Mouse (Mus musculus): ENCODE results near the gene Ankrd6.
A peak's percentile ranks its signal among the peaks of the same experiment; 100 is the strongest.
"Not testable (repeated sequence)": the region's sequence is repeated elsewhere in the genome, so short reads cannot be mapped to it uniquely, and the experiment has no call there.

The Ankrd6 gene

GRCm38 (mm10) chr4:32950356-32951034 lies at the start of gene Ankrd6:
Ankrd6 (minus strand) TSS chr4:32950841.
- DNase-seq (ENCODE audit: low spot score in 2 of 2) = peak; percentile 44 to 82

- no peak for DNase-seq (ENCODE audit: low spot score in 2 of 2)
Measured at GRCm38 (mm10) chr4:32998996-32999395, 48.4 kb upstream of the Ankrd6 start.

- DNase-seq (ENCODE audit: low spot score in 2 of 2) = no peak
Measured at GRCm38 (mm10) chr4:32997571-32997970, 46.9 kb upstream of the Ankrd6 start.

GRCm38 (mm10) chr4:32996083-32996482 lies 45.4 kb upstream of the Ankrd6 start:
- DNase-seq (ENCODE audit: low spot score in 2 of 2) = no peak

- DNase-seq (ENCODE audit: low spot score in 2 of 2) = no peak
Measured at GRCm38 (mm10) chr4:32994168-32994567, 43.5 kb upstream of the Ankrd6 start.

GRCm38 (mm10) chr4:32989346-32989745 lies 38.7 kb upstream of the Ankrd6 start:
- DNase-seq (ENCODE audit: low spot score in 2 of 2) = no peak

GRCm38 (mm10) chr4:32987006-32987405 lies 36.4 kb upstream of the Ankrd6 start:
- no peak for DNase-seq (ENCODE audit: low spot score in 2 of 2)

GRCm38 (mm10) chr4:32985684-32986083 lies 35.0 kb upstream of the Ankrd6 start:
- DNase-seq (ENCODE audit: low spot score in 2 of 2) = no peak

GRCm38 (mm10) chr4:32984801-32985675 lies 34.4 kb upstream of the Ankrd6 start:
- DNase-seq (ENCODE audit: low spot score in 2 of 2) = peak in 1 of 2 experiments; percentile 15

GRCm38 (mm10) chr4:32984242-32984641 lies 33.6 kb upstream of the Ankrd6 start:
- no peak for DNase-seq (ENCODE audit: low spot score in 2 of 2)

- peak; percentile 60 to 69 for DNase-seq (ENCODE audit: low spot score in 2 of 2)
Measured at GRCm38 (mm10) chr4:32983176-32984155, 32.8 kb upstream of the Ankrd6 start.

GRCm38 (mm10) chr4:32982716-32983175 lies 32.1 kb upstream of the Ankrd6 start, which contains the start of gene Rragd:
Rragd (plus strand) TSS chr4:32983037.
- peak in 1 of 2 experiments; percentile 52 for DNase-seq (ENCODE audit: low spot score in 2 of 2)

- peak; percentile 28 to 45 for DNase-seq (ENCODE audit: low spot score in 2 of 2)
Measured at GRCm38 (mm10) chr4:32982041-32982715, 31.5 kb upstream of the Ankrd6 start.

- DNase-seq (ENCODE audit: low spot score in 2 of 2) = no peak
Measured at GRCm38 (mm10) chr4:32981617-32982016, 31.0 kb upstream of the Ankrd6 start.

- no peak for DNase-seq (ENCODE audit: low spot score in 2 of 2)
Measured at GRCm38 (mm10) chr4:32980061-32980460, 29.4 kb upstream of the Ankrd6 start.

GRCm38 (mm10) chr4:32977331-32977730 lies 26.7 kb upstream of the Ankrd6 start:
- DNase-seq (ENCODE audit: low spot score in 2 of 2) = no peak

GRCm38 (mm10) chr4:32964619-32965018 lies 14.0 kb upstream of the Ankrd6 start:
- DNase-seq (ENCODE audit: low spot score in 2 of 2) = not testable (repeated sequence)

- DNase-seq (ENCODE audit: low spot score in 2 of 2) = no peak
Measured at GRCm38 (mm10) chr4:32961394-32961793, 10.8 kb upstream of the Ankrd6 start.

- DNase-seq (ENCODE audit: low spot score in 2 of 2) = no peak
Measured at GRCm38 (mm10) chr4:32956423-32956822, 5.8 kb upstream of the Ankrd6 start.

GRCm38 (mm10) chr4:32952681-32953080 lies 2.0 kb upstream of the Ankrd6 start:
- DNase-seq (ENCODE audit: low spot score in 2 of 2) = no peak

Measured in frontal cortex, postnatal 10 days (tissue).